8 mouse cellular contexts compared by ENCODE assay signal in the genomic region with DNA sequence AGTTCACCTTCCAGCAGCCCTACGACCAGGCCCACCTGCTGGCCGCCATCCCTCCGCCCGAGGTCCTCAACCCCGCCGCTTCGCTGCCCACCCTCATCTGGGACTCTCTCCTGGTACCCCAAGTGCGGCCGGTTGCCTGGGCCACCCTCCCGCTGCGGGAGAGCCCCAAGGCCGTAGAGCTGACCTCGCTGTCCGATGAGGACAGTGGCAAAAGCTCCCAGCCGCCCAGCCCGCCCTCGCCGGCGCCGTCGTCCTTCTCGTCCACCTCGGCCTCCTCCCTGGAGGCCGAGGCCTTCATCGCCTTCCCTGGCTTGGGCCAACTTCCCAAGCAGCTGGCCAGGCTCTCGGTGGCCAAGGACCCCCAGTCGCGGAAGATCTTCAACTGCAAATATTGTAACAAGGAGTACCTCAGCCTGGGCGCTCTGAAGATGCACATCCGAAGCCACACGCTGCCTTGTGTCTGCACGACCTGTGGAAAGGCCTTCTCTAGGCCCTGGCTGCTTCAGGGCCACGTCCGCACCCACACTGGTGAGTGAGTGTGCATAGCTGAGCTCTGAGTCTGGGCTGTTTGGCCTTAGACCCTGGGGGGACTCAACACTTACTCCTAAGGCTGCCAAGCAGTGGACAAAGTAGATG. TPM values are rescaled to one million over a fixed set of nuclear protein-coding genes. Genes with fewer than 3 reads are reported as not detected.
DNase-seq lines count a peak whose midpoint lies in the region; ATAC-seq and TF ChIP-seq lines count a peak whose summit lies in the region.

No protein-coding gene starts in this region.

- ATAC-seq in inflammation-experienced regulatory T-cells, adult 6 months = no peak

- DNase-seq in lung, adult 2 months = peak; percentile 36
- no peak for DNase-seq in lung, postnatal 14 days
- peak; percentile 42 to 49 for DNase-seq in heart, postnatal 14 days
- DNase-seq in lung, postnatal 4 days = peak; percentile 28 to 55
- no peak for DNase-seq in left cerebral cortex, postnatal 36 days (ENCODE audit: low spot score in 2 of 2)
- no peak for DNase-seq in cerebellum, postnatal 10 days

- intact Hi-C loops in heart, postnatal 14 days (cut with DNase I) = no loop called here
- intact Hi-C loops in left cerebral cortex, postnatal 36 days (cut with DNase I) = loop anchor here (1.0 to 10.0 kb wide), 2 partner anchors 67 to 356 kb away; no protein-coding TSS in a partner anchor

- WGBS in lung, adult 2 months = 55% methylated on average over 33 of the region's 34 CpGs

- H3K4me3 ChIP-seq in lung, adult 2 months (replicated peaks; ENCODE audit: extremely low read depth, low read depth, low read length) = peak overlapping the region; percentile 65
- peak overlapping the region; percentile 53 for H3K4me3 ChIP-seq in brown adipose tissue, adult 24 weeks (ENCODE audit: insufficient read depth, low read depth, low read length)

- peaks cover 15% of the 10 kb centered on the region; the same call in 1 of the 2 replicates for H3K4me1 ChIP-seq in lung, adult 2 months (ENCODE audit: control insufficient read depth, insufficient read depth, low read length)
- peaks cover 11% of the 10 kb centered on the region for H3K4me1 ChIP-seq in brown adipose tissue, adult 24 weeks (ENCODE audit: control insufficient read depth, insufficient read depth, insufficient read length, low read length)

- no peak for TF ChIP-seq POLR2A in lung, adult 2 months (IDR thresholded peaks at IDR 0.05; ENCODE audit: borderline replicate concordance, extremely low read depth, low read depth, low read length)

- peak overlapping the region; percentile 14; the same call in 1 of the 2 replicates for H3K27ac ChIP-seq in brown adipose tissue, adult 24 weeks (replicated peaks; ENCODE audit: low read depth, low read length)

- no peak for TF ChIP-seq CTCF in lung, adult 2 months (IDR thresholded peaks at IDR 0.05; ENCODE audit: insufficient read depth, low read length)

RNA-seq across cellular contexts. Expression of a gene that starts 0.8 kb away (rescaled TPM):
- polyA plus RNA-seq in lung, adult 2 months (2012; rRNA removed) = 70.8 and 85.0 TPM in 2 replicates
- polyA plus RNA-seq in brown adipose tissue, adult 24 weeks (2012; ENCODE audit: insufficient read depth, insufficient read length, missing spikeins) = 1.6 TPM in 1 of 2 replicates, not detected in the other
- total RNA-seq in heart, postnatal 14 days (2021) = 1 to 10 TPM; 3.0 to 3.1 TPM
- polyA plus RNA-seq in inflammation-experienced regulatory T-cells, adult 6 months (2017; shearing (Covaris generic)) = not detected
- total RNA-seq in left cerebral cortex, postnatal 36 days (2021) = under 1 TPM; 0.52 to 0.88 TPM

RNA-seq across cellular contexts. Expression of a gene that starts 46.1 kb away (rescaled TPM):
- 23.3 and 23.5 TPM in 2 replicates for polyA plus RNA-seq in lung, adult 2 months (2012; rRNA removed)
- 10.3 and 11.5 TPM in 2 replicates for polyA plus RNA-seq in brown adipose tissue, adult 24 weeks (2012; ENCODE audit: insufficient read depth, insufficient read length, missing spikeins)
- 10 to 100 TPM; 18.2 to 20.9 TPM for total RNA-seq in heart, postnatal 14 days (2021)
- 10 to 100 TPM in 2 of 3 experiments, 1 to 10 TPM in 1; 9.6 to 16.5 (median 12.2) TPM for polyA plus RNA-seq in inflammation-experienced regulatory T-cells, adult 6 months (2017; shearing (Covaris generic))
- total RNA-seq in left cerebral cortex, postnatal 36 days (2021) = 10 to 100 TPM; 73.6 to 79.8 TPM

RNA-seq across cellular contexts. Expression of a gene that starts 46.3 kb away (rescaled TPM):
- polyA plus RNA-seq in lung, adult 2 months (2012; rRNA removed) = 87.2 and 122 TPM in 2 replicates
- 22.7 and 24.2 TPM in 2 replicates for polyA plus RNA-seq in brown adipose tissue, adult 24 weeks (2012; ENCODE audit: insufficient read depth, insufficient read length, missing spikeins)
- total RNA-seq in heart, postnatal 14 days (2021) = 10 to 100 TPM; 50.7 to 52.1 TPM
- 100 to 1,000 TPM; 145 to 194 (median 193) TPM for polyA plus RNA-seq in inflammation-experienced regulatory T-cells, adult 6 months (2017; shearing (Covaris generic))
- total RNA-seq in left cerebral cortex, postnatal 36 days (2021) = 10 to 100 TPM; 55.1 to 60.7 TPM

Comparison
In these comparisons a context has a peak if more than half of its experiments do, and no peak if none do; other contexts are left out.
1. DNase-seq: peak in lung, adult 2 months (single experiment), heart, postnatal 14 days (2 of 2) and lung, postnatal 4 days (2 of 2); none in lung, postnatal 14 days (single experiment), left cerebral cortex, postnatal 36 days (0 of 2) and cerebellum, postnatal 10 days (0 of 2).
2. RNA of a gene that starts 0.8 kb away (polyA plus RNA-seq): 70.8 to 85.0 TPM in lung, adult 2 months; 1.6 TPM in brown adipose tissue, adult 24 weeks and not detected in inflammation-experienced regulatory T-cells, adult 6 months; every median in the first group is over 10 times any median in the second.